Mouse (Mus musculus): ENCODE results near the gene Usp24. TPM values are rescaled to one million over a fixed set of nuclear protein-coding genes. Genes with fewer than 3 reads are reported as not detected.

Usp24 gene
- total RNA-seq, 2 experiments from 2014 or later: 41.9 to 43.6 TPM

DNA sequence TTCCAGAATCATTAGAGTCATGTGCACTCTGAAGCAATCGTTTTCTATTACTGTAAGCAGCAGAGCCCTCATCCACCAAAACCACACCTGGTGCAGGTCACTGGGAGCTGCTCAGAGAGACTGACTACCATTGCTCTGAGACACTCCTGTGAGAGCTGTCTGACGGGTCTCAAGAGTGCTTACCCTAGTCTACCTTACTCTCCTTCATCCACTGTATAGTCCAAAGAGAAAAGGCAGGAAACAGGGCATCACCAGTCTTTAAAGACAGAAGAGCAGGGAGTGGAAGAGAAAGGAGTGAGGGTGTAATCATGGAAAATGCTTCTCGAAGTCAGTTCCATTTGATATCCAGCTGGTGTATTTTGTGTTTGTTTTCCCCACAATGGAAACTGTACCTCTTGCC lies 103.2 kb downstream of the Usp24 start:
- DNase-seq (ENCODE audit: low spot score): no peak
- intact Hi-C loops (cut with DNase I): no loop called here

DNA sequence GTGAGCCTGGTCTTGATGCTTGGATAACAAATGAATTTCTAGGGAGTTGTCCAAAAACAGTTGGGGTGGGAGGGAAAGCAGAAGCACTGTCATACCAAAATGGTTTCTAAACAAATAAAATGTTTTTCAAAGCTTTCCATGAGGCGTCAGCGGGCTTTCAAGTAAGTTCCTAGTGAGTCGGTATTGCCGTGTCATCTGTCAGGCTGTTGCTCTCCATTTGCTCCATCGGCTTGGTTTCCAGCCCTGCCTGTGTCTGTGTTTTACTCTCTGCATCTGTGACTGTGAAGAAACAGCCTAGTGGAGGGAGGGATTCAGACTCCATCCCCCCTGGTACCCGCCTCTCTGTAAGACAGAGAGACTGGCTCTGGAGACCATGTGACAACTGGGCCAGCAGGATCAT lies 103.8 kb downstream of the Usp24 start:
- DNase-seq (ENCODE audit: low spot score): no peak
- intact Hi-C loops (cut with DNase I): no loop called here

DNA sequence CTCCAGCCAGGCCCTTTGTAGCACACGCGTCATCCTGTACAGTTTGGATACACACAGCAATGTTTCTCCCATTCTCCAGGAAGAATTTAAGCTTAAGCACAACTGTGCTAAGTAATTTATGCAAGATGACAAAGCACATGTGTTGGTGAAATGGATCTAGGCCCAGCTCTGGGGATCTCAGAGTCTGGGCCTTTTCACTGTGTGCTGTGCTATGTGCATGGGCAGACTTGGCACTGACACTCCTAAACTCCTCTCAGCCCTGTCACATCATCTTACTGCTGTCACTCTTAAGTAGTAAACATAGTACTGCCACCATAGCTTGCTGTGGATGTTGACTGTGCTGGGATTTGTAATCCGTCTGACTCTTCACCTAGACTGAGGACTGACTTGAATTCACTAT lies 106.6 kb downstream of the Usp24 start:
- intact Hi-C loops (cut with DNase I): no loop called here
- no peak for DNase-seq (ENCODE audit: low spot score)

DNA sequence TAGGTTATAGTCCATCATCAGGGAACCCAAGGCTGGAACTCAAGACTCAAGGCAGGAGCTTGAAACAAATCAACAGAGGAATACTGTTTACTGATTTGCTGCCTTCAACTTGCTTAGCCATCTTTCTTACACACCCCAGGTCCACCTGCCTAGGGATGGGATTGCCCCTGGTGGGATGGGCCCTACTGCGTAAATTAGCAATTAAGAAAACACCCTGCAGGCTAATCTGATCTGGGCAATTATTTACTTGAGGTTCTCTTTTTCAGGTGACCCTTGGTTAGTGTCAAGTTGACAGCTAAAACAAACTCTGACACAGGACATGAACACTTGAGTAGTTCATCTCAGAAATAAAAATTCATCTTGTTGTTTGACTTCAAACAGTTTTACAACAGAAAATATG lies 108.5 kb downstream of the Usp24 start:
- intact Hi-C loops (cut with DNase I): no loop called here

DNA sequence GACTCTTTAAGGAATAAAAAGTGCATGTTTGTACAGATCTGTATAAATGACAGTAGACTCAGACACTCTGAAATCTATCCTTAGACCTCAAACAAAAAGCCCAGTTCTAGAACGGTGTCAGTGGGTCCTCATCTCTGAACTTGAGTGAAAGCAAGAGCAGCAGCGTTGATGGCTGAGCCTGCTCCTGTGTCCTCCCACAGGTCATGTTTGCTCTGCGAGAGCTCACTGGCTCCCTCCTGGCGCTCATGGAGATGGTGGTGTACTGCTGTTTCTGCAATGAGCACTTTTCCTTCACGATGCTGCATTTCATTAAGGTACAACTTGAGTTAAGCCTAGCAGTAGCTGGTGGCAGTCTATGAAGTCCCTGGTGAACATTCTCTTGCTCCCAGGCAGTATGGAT lies 110.3 kb downstream of the Usp24 start:
- DNase-seq (ENCODE audit: low spot score): no peak
- intact Hi-C loops (cut with DNase I): no loop called here

More for the DNA sequence above, 108.5 kb downstream of the Usp24 start:
- no peak for DNase-seq (ENCODE audit: low spot score)

DNA sequence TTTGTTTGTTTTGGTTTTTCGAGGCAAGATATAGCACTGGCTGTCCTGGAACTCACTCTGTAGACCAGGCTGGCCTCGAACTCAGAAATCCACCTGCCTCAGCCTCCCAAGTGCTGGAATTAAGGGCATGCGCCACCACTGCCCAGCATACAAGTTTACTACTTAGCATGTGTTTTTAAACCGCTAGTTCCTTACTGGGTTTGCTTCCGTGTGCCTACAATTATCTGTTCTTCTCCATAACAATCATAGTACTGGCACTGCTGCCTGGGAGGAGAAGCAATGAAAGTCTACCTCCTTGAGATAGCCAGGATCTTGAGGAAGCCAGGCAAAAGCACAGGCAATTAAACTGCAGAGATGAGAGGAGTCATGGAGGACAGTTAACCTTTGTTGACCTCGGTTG lies 112.6 kb downstream of the Usp24 start:
- no peak for DNase-seq (ENCODE audit: low spot score)
- intact Hi-C loops (cut with DNase I): no loop called here

DNA sequence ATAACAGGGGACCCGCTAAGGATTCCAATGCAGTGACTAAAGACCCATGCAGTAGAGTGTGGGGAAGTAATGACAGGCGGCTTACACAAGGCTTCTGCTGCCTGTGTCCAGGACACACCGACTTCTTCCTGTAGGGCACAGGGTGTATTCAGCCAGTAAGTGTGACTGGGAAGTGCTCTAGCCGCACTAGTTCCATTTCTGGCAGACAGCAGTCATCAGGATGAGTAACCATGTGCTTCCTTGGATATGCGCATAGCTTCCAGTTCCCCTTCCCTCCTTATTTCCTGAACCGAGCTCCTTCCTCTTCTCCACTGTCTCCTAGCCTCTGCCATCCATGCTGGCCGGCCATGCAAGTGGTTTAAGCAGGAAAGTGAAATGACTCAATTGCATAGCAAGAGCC lies 113.1 kb downstream of the Usp24 start:
- no peak for DNase-seq (ENCODE audit: low spot score)
- intact Hi-C loops (cut with DNase I): no loop called here

DNA sequence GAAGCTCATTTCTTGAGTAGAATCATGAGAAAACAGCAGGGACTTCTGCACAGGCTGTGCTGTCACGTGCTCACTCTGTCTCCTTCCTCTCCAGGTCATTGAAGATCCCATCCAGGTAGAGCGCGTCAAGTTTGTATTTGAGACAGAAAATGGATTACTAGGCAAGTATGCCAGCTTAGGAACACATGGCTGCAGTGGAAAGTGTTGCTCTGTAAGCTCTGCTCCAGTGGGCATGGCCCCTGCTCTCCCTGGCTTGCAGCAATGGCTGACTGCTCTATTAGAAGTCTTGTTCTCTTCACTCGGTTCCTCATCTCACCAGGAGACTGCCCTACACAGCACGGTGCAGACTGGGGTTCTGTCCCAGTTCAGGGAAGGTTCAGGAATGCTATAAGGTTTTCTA lies 114.4 kb downstream of the Usp24 start:
- intact Hi-C loops (cut with DNase I): no loop called here
- no peak for DNase-seq (ENCODE audit: low spot score)

DNA sequence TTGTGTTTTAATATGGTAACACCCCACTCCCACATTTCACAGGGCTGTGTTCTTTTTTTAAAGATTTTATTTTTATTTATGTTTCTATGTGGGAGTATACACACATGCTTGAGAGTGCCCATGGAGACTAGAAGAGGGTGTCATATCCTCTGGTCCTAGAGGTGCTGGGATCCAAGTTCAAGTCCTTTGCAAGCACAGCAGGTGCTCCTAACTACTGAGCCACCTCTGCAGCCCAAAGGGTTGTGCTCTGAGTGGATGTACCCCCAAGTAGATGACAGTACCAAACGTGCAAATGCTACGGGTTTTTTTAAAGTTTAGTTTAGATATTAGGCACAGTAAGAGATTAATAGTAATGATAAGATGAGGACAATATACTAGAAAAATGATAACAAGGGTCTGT lies 119.4 kb downstream of the Usp24 start:
- no peak for DNase-seq (ENCODE audit: low spot score)
- intact Hi-C loops (cut with DNase I): no loop called here

DNA sequence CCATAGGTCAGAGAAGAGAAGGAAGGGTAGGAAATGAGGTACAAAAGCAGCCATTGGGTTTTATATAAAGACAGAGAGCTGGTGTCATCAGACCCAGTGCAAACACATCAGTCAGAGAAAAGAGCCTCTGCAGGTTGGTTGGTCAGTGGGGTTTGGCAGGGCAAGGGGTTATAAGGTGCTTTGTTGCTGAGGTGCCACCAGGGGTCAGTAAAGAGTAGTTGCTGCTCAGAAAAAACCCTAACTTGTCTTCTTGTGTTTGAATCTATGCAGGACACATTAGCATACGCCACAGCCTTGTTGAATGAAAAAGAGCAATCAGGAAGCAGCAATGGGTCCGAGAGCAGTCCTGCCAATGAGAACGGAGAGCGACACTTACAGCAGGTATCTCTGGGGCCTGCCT lies 120.5 kb downstream of the Usp24 start:
- intact Hi-C loops (cut with DNase I): no loop called here
- DNase-seq (ENCODE audit: low spot score): no peak

DNA sequence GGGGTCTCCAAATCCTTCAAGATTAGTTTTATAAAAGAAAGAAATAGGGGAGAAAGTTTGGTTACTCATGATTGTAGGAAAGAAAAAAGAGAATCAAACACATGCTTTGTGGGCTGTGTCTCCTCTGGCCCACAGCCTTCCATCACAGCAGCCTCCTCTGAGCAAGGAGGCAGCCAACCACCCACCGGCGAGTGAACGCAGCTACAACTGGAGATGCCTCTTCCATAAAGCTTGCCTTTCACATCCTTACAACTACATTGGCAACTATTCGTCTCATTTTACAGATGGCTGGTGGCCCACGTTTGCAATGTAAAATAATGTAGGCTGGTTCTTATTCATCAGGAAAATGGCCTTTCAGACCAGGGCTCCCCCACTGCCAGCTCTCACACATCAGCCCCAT lies 121.2 kb downstream of the Usp24 start:
- DNase-seq (ENCODE audit: low spot score): no peak
- intact Hi-C loops (cut with DNase I): no loop called here

DNA sequence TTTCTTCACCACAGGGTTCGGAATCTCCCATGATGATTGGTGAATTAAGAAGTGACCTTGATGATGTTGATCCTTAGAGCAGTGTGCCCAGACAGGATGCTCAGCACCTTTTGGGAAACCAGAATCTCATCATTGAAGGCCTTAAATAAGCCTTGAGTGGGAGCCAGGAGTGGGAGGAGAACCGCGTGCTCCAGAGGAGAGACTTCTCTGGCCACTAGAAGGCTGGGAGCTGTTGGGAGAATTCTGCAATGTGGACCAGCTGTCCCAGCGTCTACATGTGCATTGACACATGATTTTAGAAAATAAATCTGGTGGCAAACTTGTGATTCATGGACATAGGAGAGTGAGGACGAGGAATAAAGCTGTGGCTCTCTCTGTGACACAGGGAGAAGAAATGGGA lies 122.8 kb downstream of the Usp24 start:
- intact Hi-C loops (cut with DNase I): no loop called here
- DNase-seq (ENCODE audit: low spot score): no peak

DNA sequence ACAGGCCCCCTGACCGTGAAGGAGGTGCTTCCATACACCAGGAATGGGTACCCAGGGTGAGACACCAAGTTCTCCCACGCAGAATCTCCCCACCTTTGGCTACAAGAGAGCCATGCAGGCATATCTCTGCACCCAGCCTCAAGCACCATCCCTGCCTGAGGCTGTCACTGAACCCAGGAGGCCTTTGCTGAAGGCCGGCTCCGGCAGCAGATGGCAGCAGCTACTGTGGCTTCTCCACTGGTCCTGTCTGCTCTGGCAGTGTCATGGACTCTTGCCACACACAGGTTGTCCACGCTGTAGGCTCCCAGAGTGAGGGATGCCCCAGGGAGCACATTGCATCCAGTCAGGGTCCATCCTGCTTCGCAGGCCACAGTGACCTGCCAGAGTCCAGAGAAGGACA lies 127.2 kb downstream of the Usp24 start:
- intact Hi-C loops (cut with DNase I): no loop called here
- no peak for DNase-seq (ENCODE audit: low spot score)

DNA sequence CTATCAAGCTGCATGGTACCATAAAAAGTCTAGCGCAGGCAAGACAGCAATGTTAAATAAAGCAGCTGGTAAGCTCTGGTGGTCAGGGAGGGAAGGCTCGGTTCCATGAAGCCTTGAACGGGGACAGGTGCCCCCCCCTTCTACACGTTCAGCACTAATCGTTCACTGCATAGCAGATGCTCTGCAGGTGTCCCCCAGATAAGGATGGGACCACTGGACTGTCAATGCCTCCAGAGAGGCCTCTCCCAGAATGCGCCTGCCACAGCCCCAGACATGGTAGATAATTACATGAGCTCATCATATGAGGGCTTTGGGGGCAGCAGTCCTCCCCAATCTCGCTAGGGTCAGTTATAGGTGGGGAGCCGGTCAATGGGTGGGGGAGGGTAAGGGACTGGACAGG lies 133.3 kb downstream of the Usp24 start:
- no peak for DNase-seq (ENCODE audit: low spot score)
- intact Hi-C loops (cut with DNase I): no loop called here

DNA sequence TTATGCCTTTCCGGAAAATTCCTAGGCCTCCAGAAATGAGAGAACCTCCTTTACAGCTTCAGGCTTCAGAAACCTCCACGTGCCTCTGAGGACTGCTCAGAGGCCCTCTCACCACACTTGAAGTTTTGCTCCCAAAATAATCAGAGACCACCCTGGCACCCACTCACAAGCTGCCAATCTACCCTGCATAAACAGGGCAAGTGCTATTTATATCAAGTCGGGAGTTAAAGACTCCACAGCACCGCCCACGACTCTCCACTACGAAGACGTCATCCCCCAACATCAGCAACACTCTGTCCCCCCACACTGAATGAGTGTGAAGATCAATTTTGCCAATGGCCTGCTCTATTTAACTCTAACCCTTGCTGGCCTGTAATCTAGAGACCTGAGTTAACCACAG lies 136.4 kb downstream of the Usp24 start:
- intact Hi-C loops (cut with DNase I): no loop called here
- DNase-seq (ENCODE audit: low spot score): no peak

DNA sequence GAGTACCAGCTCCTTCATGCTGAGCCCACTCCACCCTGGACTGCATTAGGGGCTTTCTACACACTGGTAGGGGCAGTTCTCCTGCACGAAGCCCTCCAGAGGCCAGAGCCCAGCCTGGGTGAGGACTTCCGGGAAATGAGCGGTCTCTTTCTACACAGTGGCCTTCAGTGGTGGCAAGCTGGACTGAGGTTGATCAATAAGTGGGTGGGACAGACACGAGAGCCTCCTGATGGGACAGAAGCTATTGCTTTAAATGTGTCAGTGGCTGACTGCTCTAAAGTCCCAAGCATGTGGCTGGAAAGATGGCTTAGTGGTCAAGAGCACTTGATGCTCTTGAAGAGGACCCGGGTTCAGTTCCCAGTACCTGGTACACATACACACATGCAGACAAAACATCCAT lies 137.1 kb downstream of the Usp24 start:
- DNase-seq (ENCODE audit: low spot score): no peak

DNA sequence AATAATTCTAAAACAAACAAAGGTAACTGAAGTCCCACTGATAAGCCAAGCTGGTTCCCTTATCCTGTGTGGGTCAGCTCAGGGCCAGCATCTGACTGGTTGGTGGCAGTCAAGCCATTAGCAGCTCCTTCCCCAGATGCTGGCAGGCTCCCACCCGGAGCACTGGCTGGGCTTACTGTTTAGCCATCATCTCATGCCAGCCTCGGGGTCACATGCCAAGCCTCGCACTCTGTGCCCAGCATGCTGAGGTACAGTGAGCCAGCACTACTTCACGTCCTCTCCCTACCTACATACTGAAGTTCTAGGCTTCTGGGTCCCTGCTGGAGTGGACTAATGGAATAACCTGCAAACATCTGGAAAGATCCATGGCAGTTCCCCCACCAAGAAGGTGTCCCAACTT lies 137.5 kb downstream of the Usp24 start:
- no peak for DNase-seq (ENCODE audit: low spot score)
- intact Hi-C loops (cut with DNase I): no loop called here

More for the DNA sequence above, 137.1 kb downstream of the Usp24 start:
- intact Hi-C loops (cut with DNase I): no loop called here

DNA sequence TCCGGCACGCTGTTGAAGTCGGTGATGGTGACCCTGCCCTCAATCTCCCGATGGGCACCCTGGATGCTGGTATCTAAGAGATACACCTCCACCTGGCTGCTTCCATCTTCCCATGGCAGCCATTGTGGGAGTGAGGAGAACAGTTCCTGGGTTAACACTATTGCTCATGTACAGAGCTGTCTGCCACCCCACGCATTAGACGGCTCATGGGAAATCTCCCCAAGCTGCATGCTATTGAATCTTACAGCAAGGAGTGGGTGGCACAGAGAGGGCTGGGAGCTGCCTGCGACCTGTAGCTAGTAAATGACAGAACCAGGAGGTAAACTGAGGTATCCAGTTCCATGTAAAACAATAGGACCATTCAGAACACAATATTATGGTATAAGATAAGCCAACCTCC lies 138.5 kb downstream of the Usp24 start:
- no peak for DNase-seq (ENCODE audit: low spot score)
- intact Hi-C loops (cut with DNase I): no loop called here

DNA sequence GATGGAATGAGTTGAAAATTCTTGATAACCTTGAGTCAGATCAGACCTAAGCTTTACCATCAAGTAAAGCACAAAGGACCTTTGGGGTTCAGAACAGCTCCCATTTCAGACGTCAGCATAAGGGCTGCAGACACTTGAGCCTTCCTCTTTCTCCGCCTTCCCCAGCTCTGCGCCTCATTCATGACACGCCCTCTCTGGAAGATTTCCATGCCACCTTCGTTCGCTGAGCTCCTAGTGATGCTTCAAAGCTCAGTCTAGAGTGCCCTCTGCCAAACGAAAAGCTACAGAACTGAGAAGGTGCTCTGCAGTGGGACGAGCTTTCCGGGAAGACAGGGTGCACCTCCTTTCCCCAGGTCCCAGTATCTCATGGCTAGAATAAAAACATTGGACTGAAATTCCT lies 146.0 kb downstream of the Usp24 start:
- no peak for DNase-seq (ENCODE audit: low spot score)
- intact Hi-C loops (cut with DNase I): no loop called here

DNA sequence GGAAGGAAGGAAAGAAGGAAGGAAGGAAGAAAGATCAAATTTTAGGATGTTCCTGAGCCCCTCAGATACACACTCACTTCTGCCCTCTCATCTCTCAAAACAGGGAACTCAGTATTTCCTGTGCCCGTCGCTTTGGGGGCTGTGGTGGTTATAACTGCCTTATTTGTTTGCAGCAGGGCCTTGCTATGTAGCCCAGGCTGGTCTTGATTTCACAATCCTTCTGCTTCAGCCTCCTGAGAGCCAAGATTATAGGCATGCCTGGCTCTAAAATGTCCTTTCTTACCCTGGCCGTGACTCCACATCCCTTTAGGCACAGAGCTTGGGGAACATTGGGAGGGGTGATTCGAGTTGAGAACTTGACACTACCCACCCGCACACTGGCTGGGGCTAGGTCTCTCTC lies 146.5 kb downstream of the Usp24 start:
- intact Hi-C loops (cut with DNase I): no loop called here
- DNase-seq (ENCODE audit: low spot score): no peak

DNA sequence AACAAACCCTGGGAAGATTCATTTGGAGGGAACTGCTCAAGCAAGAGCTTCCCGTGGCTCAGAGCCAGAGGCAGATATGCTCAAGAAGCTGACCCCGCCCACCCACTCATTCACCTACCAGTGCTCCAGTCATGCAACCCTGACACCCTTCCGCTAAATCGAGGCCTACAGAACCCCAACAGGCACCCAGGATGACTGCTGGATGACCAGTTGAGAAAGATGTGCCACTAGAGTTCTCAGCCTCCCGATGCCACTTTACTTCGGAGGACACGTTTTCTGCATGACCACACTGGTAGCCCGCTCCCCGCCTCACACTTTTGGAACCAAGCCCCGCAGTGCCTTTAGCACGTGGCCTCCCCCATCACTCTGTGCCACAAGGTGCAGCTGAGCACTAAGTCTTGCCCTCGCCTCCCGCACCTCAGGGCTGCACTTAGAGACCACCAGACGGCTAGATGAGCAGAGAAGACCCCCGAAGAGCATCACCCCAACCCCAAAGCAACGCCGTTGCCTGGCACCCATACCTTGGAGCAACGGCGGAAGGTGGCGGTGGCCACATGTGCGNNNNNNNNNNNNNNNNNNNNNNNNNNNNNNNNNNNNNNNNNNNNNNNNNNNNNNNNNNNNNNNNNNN lies 147.3 kb downstream of the Usp24 start:
- intact Hi-C loops (cut with DNase I): no loop called here
- no peak for DNase-seq (ENCODE audit: low spot score)

DNA sequence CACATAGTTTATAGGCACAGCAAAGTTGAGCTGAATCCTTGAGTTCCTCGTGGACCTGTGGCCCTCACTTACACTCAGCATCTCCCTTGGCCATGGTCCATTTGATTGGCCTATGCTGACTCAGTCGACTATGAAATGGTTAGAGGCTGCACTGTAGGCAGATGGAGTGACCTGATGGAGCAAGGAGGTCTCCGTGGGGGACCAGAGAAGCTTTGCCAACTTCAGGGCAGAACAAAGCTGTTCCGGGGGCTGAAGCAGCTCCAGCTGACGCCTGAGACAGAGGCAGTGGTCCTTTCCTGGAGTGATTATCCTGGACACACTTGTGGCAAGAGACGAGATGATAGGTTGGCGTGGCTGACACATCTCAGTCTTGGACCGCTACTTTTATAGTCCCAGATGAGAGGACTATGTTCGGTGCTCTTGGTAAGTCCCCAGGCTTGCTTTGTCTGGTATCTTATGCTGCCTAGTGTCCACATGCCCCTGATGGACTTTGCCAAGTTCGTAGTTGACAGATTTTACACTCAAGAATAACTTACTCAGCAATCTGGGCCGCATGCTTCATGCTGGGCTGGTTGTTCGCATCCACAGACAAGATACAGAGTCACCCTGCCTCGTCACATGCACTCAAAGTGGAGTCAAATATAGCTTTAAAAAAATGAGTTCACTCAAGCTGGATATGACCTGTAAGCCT lies 151.6 kb downstream of the Usp24 start:
- intact Hi-C loops (cut with DNase I): no loop called here
- no peak for DNase-seq (ENCODE audit: low spot score)

Measured in heart, postnatal 25 days (tissue).